Mouse (Mus musculus): ENCODE measurements around the gene Lao1.

Gene Lao1

GRCm38 (mm10) chr4:119013031-119013430, 51.7 kb downstream of the Lao1 start:
- peak; percentile 92 for DNase-seq (ENCODE audit: extremely low read depth, low read depth, low spot score)

DNA sequence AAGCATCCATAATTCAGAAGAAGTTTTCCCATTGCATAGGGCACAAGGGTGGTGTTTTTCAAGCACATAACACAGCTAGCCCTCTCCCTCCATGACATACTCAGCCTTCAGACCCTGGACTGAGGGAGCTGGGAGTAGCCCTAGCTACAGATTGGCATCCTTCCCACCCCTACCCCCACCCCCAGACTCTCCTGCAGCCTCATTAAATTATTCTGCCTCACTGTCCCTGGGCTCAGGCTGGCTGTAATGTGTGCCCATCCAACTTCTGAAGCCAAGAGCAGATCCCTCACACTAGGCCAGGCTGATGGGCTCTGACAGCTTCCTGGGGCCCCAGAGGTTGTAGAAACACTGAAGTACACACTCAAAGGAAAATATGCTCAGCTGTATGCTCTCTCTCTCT, 53.6 kb downstream of the Lao1 start:
- no peak for DNase-seq (ENCODE audit: extremely low read depth, low read depth, low spot score)

GRCm38 (mm10) chr4:119015557-119015956, 54.2 kb downstream of the Lao1 start:
- DNase-seq (ENCODE audit: extremely low read depth, low read depth, low spot score): no peak

DNA sequence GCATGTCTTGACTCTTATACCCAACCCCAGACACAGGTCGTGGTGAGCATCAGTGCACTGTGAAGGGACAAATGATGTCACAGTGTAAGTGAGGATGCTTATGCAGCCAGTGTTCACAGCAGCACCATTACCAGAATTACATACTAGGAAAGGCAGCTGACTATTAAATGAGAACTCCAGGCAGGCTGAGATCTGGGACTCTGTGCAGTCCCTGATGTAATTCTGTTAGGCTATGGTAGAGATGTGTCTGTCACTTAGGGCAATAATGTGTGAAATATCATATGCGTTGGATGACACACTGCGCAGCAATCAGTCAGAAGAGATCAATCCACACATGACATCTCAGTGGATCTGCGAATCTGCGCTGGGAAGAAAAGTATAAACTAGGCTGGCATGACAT, 55.7 kb downstream of the Lao1 start:
- no peak for DNase-seq (ENCODE audit: extremely low read depth, low read depth, low spot score)

Data from fat pad, adult 2 months (tissue).